Mouse (Mus musculus) layer of hippocampus, adult 8-10 months (tissue): Measurements from ENCODE around the gene Cox4i1. TPM values are rescaled to one million over a fixed set of nuclear protein-coding genes. Genes with fewer than 3 reads are reported as not detected.

ENCODE experiments used
- DNase-seq, 2 experiments: peaks; one replicate each; pipeline ENCODE4 v3.0.0; 2022; ENCODE audit warnings: low spot score in 2 of 2
- total RNA-seq, 4 experiments: library from RNA; stranded (reverse); gene quantifications; 2 replicates each; pipeline ENCODE4 v1.2.4; 2022

Cox4i1 gene
- total RNA-seq = 1,000 to 10,000 TPM; 1,017 to 1,068 (median 1,043) TPM

DNA sequence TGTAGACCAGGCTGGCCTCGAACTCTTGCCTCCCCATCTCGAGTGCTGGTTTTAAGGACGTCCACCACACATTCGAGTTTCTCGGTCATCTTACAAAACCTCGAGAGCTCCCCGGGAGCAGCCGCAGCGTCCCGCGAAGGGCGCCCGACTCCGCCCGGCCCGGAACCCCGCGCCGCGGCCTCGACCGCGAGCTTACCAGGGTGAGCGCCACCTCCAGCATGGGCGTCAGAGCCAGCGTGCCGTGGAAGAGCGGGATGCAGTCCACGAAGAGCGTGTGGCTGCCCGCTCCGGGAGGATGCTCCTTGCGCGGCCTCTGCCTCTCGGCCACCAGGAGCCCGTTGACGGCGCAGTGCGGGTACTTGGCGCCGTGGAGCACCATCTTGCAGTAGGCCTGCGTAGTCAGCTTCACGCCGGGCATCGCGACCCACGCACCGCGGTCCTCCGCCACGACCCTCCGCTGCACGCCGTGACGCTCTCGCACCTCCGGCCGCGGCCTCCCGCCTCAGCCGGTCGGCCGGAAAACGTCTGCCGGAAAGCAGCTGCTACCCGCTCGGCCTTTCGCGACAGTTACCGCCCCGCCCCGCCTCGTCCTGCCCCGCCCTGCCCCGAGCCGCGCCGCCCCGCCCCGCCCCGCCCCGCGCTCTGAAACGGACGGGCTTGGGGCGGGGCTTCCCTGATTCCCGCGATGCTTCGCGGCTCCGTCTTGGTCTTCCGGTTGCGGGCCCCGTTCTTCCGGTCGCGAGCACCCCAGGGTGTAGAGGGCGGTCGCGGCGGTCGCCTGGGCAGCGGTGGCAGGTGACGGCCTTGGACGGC is at the start of gene Cox4i1, which contains the start of gene Gm27021:
Cox4i1 (plus strand) TSS at position 662 of the 813 bp plus-strand sequence.
Gm27021 (minus strand) TSS at position 519 of the 813 bp plus-strand sequence.
- DNase-seq = peak; percentile 84

GRCm38 (mm10) chr8:120619235-120620180 is 48.5 kb upstream of the Cox4i1 start:
- peak; percentile 70 to 75 for DNase-seq

GRCm38 (mm10) chr8:120620441-120620840 is 47.6 kb upstream of the Cox4i1 start:
- no peak for DNase-seq

GRCm38 (mm10) chr8:120622161-120622560 is 45.9 kb upstream of the Cox4i1 start:
- DNase-seq = no peak

DNA sequence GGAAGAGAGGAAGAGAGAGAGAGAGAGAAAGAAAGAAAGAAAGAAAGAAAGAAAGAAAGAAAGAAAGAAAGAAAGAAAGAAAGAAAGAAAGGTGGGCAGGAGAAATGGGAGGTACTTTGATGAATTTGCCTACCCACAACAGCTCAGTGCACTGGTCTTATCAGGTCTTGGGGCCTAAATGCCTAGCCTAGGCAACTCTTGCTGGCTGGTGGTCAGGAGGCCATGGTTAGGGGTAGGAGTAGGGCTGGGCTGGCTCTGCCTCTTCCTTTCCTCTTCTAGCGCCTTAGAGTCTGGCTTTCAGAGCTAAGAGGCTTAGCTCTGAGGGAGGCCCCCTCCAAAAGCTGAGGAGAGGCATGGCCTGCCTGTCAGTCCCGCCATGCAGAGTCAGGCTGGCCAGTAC is 44.4 kb upstream of the Cox4i1 start:
- no peak for DNase-seq

GRCm38 (mm10) chr8:120626461-120626860 is 41.6 kb upstream of the Cox4i1 start:
- DNase-seq = no peak

DNA sequence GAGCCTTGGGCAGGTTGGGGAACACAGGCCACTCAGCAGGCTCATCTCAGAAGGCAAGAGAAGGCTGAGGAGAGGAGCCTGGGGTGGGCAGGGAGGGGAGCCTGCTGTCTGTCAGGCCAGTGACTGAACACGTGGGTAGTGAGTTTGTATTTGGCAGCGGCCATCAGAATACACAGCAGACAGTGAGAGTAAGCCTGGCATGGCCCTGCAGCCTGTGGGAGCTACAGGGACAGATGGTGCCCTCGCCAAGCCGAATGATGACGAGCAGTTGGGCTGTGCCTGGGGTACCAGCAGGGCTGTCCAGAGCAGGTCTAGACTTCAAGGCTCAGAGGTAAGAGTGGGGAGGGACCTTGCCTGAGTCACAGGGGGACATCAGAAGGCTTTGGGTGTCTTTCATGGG is 40.7 kb upstream of the Cox4i1 start:
- peak; percentile 67 to 69 for DNase-seq

DNA sequence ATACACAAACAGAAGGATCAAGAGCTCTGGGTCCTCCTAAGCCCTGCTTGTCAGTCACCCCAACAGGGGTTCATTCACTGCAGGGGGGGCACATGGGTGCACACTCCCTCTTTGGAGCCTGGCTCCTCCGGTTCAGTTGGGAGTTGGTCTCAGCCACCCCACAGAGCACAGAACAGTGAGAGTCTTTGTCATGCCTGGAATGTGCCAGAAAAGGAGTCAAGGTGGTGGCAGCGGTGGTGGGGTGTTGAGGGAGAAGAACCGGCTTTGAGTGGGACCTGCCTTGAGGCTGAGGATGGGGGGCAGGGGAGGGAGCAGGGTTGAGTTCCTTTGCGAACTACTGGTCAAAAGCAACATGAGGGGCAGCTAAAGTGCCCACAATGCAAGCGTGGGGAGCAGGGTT is 38.0 kb upstream of the Cox4i1 start:
- no peak for DNase-seq

- no peak for DNase-seq
Observed at GRCm38 (mm10) chr8:120630848-120631247, 37.2 kb upstream of the Cox4i1 start.

- DNase-seq = peak; percentile 47 to 48
Observed at GRCm38 (mm10) chr8:120631441-120632375, 36.3 kb upstream of the Cox4i1 start.

GRCm38 (mm10) chr8:120632969-120633664 is 34.9 kb upstream of the Cox4i1 start:
- DNase-seq = no peak

DNA sequence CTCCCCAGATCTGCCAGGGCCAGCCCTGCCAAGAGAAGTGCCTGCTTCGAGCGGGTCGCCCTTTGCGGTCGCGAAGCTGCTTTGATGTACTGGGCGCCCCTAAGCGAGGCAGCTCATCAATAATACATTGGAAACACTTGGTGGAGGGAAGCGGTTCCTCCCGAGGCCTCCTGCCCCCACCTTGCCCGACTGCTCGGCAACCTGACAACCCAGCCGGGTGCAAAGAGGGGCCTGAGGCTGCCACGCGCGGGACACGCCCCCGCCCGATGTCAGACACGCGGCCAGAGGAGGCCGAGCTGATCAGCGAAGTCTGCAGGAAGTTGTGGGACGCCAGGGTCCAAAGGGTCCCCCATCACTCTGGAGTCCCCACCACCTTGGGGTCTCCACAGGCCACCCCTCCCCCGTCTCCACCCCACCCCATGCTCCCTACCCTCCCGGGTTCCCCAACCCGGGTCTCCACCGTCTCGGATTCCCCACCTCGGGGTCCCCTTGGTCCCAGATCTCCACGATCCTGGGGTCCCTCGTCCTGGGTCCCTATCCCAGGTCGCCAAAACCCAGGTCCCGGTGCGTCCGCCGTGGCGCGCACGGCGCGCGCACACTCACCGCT is 34.3 kb upstream of the Cox4i1 start:
- no peak for DNase-seq

DNA sequence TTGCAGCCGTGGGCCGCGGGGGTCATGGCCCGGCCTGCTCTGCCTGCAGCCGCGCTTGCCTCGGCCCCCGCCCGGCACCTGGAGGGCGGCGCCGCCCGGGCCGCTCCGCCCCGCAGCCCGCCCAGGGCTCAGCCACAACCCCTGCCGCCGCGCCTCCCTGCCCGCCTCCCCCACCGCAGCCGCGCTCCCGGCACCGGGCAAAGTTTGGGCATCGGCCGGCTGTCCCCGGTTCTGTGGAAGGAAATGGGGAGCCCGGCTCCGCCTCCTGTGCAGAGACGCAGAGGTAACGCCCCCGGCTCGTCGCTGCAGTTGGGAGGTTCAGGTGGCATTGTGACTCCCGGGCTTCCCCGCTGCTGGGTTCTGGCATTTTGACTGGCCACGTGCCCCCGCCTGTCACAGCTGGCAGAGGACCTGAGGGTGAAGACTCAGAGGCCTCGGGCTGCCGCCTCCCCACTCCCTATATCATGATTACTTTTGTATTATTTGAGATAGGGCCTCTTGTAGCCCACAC is 33.6 kb upstream of the Cox4i1 start:
- peak; percentile 42 to 50 for DNase-seq

DNA sequence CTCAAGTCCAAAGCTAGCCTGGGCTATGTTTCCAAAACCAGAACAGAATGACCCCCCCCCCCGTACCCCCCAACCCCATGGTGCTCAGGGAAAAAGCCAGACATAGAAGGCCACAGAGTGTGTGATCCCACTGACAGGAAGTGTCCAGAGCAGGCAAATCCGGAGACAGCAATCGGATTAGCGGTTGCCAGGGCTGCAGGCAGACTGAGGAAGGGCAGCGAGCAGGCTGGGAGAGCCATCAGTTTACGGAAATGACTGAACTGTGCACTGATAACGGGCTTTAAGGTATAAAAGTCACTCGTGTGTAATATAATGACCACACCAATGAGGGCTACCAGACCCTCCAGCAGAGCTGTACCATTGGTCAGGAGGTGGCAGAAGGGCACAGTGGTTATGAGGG is 26.8 kb upstream of the Cox4i1 start:
- DNase-seq = no peak

DNA sequence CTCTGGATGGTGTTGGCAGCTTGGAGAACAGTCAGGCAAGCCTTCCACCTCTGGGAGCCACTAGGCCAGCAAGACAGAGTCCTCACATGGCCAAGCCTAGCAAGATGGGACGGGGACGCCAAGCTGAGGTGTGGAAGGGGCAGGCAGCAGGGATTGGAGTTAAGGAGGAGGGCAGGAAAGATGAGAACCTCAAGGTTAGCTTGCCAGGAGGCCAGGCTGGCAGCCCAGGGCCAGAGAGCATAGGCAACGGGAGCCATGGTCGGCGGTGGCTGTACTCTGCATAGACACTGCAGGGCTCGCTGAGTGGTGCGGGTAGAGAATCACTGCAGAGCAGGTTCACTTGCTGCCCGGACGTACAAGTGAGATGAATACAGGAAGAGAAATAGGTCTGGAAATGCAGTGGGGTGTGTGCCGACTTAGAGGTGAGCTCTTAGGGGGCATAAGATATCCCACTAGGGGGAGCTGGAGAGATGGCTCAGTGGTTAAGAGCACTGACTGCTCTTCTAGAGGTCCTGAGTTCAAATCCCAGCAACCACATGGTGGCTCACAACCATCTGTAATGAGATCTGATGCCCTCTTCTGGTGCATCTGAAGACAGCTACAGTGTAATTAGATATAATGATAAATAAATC is 25.9 kb upstream of the Cox4i1 start:
- no peak for DNase-seq

GRCm38 (mm10) chr8:120644663-120645062 is 23.4 kb upstream of the Cox4i1 start:
- DNase-seq = peak; percentile 80 to 84

DNA sequence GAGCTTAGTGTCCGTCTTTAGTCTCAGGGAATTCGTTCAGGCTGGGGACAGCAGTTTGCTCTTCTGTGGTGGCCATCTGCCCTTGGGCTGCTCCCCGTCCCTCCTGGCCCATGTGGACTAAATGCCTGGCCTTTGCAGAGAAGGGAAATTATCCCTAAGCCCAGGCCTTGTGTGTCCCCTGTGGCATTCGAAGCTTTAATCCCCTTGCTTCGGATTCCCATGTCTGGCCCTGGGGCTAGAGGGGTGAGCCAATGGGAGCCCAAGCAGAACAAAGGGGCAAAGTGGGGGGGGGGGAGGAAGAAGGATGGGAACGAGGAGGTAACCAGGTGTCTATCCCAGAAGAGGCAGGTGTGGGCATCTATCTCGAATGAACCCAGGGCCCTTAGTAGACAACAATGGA is 20.5 kb upstream of the Cox4i1 start, which contains the start of gene 1190005I06Rik:
1190005I06Rik (minus strand) TSS at position 101 of the 400 bp plus-strand sequence.
- DNase-seq = no peak

DNA sequence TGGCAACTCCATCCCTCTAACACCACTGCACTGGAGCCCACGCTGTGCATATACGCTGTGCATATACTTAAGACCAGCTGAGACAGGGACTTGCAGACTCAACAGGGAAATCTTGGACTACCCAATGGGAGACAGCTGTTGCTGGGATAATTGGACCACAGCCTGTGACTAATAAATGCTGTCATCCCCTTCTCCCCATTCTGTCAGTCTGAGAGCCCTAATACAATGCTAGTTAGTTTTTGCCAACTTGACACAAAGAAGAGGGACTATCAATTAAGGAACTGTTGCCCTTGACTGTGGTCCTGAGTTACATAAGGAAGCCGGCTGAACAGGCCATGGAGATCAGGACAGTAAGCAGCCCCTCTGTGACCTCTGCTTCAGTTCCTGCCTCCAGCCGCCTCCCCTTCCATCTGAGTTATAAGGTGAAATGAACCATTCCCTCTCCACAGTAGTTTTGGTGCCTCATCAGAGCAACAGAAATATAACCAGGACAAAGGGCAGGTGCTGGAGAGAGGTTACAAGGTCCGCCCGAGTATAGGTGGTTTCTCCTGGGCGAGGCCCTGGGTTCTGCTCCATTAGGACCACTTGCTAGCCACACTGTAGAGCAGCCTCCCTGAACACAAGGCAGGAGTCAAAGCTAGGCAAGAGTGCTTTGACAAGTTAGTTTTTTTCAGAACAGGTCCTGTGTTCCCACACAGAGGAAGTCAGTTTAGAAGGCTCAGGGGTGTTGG is 11.5 kb upstream of the Cox4i1 start:
- no peak for DNase-seq
